Mouse (Mus musculus): ENCODE measurements at regions not wholly inside any gene's neighbourhood (a gene's known extent, or its start where the extent isn't known, plus 50 kb on each side); places are given as distances from the start of the nearest gene placed in this dataset.

DNA sequence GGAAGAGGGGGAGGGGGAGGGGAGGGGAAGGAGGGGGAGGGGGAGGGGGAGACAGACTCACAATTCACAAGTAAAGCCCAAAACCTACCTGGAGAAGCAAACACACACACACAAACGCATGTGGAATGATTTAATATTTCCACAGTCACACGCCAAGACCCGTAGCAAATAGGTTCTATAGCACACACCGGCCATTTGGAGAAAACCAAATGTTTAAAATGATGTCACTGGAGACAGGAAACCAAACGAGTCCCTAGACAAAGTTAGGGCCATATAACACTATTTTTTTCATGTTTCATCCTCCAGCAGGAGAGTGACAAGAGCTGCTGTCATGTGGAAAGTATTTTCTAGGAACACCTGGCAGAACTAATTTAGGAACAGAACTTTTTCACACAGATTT lies 175.9 kb upstream of the Lrig1 start:
- TF ChIP-seq CTCF (IDR thresholded peaks at IDR 0.05) = no peak
- TF ChIP-seq EP300 (IDR thresholded peaks at IDR 0.05) = no peak
